Mouse (Mus musculus) mammary gland, adult 2 months (tissue): ENCODE data around the gene Wipf1. TPM values are rescaled to one million over a fixed set of nuclear protein-coding genes. Genes with fewer than 3 reads are reported as not detected.

Experiments used
- polyA plus RNA-seq: library from polyadenylated mRNA; depleted of rRNA; stranded (reverse); fragments of >200 nt; gene quantifications from 2 replicates; pipeline ENCODE4 v1.2.3, GENCODE M21; 2012; ENCODE audit warnings: low replicate concordance; rRNA removed

Wipf1 gene
- polyA plus RNA-seq = 19.7 and 59.6 TPM in 2 replicates

GRCm38 (mm10) chr2:73529356-73530330 lies at the start of gene Wipf1:
Gene Wipf1, minus strand, starts transcription at chr2:73529734.

GRCm38 (mm10) chr2:73386356-73387046 lies 143.0 kb downstream of the Wipf1 start, which contains the start of gene Gpr155:
Gene Gpr155, minus strand, starts transcription at chr2:73386572.

Other genes with a start within 250 kb of the Wipf1 start
- gene Scrn3, start 217.1 kb downstream of the Wipf1 start, polyA plus RNA-seq = 2.9 and 12.7 TPM in 2 replicates
- gene Cir1, start 217.0 kb downstream of the Wipf1 start, polyA plus RNA-seq = 1.1 and 3.0 TPM in 2 replicates
- 6.3 and 11.9 TPM in 2 replicates for gene Gpr155, start 143.2 kb downstream of the Wipf1 start, polyA plus RNA-seq
- gene Chrna1, start 50.6 kb upstream of the Wipf1 start, polyA plus RNA-seq = 0.07 and 1.6 TPM in 2 replicates
- 18.2 and 38.7 TPM in 2 replicates for gene Chn1, start 245.6 kb upstream of the Wipf1 start, polyA plus RNA-seq